Mouse (Mus musculus) midbrain, embryonic 15.5 days (tissue): ENCODE measurements at regions not wholly inside any gene's neighbourhood (a gene's known extent, or its start where the extent isn't known, plus 50 kb on each side); places are given as distances from the start of the nearest gene placed in this dataset.

Source experiments
- ATAC-seq: fragments of 200-750 bp; cut with Nextera tagmentation; replicated peaks from 2 replicates; pipeline ENCODE4 v1.8.0; 2017; ENCODE audit warnings: moderate TSS enrichment
- H3K27ac ChIP-seq: fragments of 300-500 bp; sonication (generic); 2 replicates; pipeline ENCODE4 v1.5.1; 2015; ENCODE audit warnings: mild to moderate bottlenecking, inconsistent platforms
- H3K27me3 ChIP-seq: fragments of 300-500 bp; sonication (generic); replicated peaks from 2 replicates; pipeline ENCODE4 v1.6.1; 2015; ENCODE audit warnings: inconsistent platforms
- H3K36me3 ChIP-seq: fragments of 300-500 bp; sonication (generic); replicated peaks from 2 replicates; pipeline ENCODE4 v1.6.1; 2015; ENCODE audit warnings: inconsistent platforms
- H3K4me1 ChIP-seq: fragments of 300-500 bp; sonication (generic); 2 replicates; pipeline ENCODE4 v1.6.1; 2015; ENCODE audit warnings: inconsistent platforms
- H3K4me2 ChIP-seq: fragments of 300-500 bp; sonication (generic); 2 replicates; pipeline ENCODE4 v1.6.1; 2015; ENCODE audit warnings: inconsistent platforms, mild to moderate bottlenecking, moderate library complexity
- H3K4me3 ChIP-seq: fragments of 300-500 bp; sonication (generic); 2 replicates; pipeline ENCODE4 v1.5.1; 2015; ENCODE audit warnings: mild to moderate bottlenecking, inconsistent platforms
- H3K9ac ChIP-seq: fragments of 300-500 bp; sonication (generic); 2 replicates; pipeline ENCODE4 v1.6.1; 2015; ENCODE audit warnings: mild to moderate bottlenecking, inconsistent platforms
- H3K9me3 ChIP-seq: fragments of 300-500 bp; sonication (generic); 2 replicates; pipeline ENCODE4 v1.6.1; 2016; ENCODE audit warnings: inconsistent platforms
- WGBS: fragments of 180-500 bp; shearing (Covaris S2); methylation state at CpG from one replicate; pipeline ENCODE4 v1.1.7; 2015; ENCODE audit warnings: mixed read lengths; 5-methylcytosine and 5-hydroxymethylcytosine counted together

DNA sequence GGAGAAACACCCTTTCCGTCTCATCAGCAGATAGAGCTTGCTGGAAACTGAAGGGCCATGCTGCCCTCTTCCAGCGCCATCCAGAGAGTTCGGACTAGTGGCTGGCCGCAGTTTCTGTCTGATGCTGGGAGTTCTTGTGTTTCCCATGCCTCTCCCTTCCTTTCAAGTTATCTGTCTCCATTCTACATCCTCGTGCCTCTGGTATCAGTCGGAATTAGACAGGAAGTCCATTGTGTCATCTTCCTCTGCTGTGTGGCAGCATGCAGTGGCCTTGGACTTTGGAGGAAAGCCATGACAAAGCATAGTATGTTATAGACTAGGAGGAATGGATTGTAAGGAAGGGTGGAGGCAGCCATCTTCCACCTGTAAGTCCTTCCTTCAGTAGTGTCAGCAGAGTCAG is 201.4 kb downstream of the Tex29 start:
- H3K36me3 ChIP-seq = no peaks in the 10 kb centered on the region
- no peak overlapping the region for H3K9ac ChIP-seq
- H3K4me1 ChIP-seq = no peaks in the 10 kb centered on the region
- H3K27ac ChIP-seq = no peak overlapping the region
- no peak for ATAC-seq
- WGBS = 63% methylated on average over 6 of the region's 6 CpGs
- H3K4me3 ChIP-seq = no peak overlapping the region
- 0 out of 2 replicates have a peak, but pooled peaks cover 5% of the 10 kb centered on the region for H3K27me3 ChIP-seq
- no peaks in the 10 kb centered on the region for H3K9me3 ChIP-seq
- no peak overlapping the region for H3K4me2 ChIP-seq

DNA sequence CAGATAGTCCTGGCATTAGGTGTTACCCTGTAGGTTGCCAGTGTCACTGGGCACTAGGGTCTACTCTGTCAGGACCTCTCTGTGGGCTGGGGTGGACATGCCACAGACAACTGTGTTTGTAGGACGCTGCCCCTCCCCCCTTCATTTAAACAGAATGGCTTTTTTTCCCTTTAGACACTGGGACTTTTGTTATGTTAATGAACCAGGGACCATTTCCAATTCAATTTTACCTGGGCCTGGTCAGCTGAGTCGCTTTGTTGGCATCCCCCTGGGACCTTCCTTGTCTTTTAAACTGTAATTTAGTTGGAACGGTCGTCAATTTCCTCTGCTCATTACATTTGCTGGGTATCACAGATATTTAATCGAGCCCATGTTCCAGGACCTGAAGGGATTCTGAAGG is 210.6 kb downstream of the Tex29 start:
- Histone ChIP-seq H3K4me1 (peaks cover 16% of the 10 kb centered on the region), H3K36me3 (no peaks in the 10 kb centered on the region), H3K27ac (no peak overlapping the region), H3K9me3 (no peaks in the 10 kb centered on the region), H3K9ac (no peak overlapping the region), H3K27me3 (no peaks in the 10 kb centered on the region; the same call in 1 of the 2 replicates), H3K4me3 (no peak overlapping the region), H3K4me2 (no peak overlapping the region)
- no peak for ATAC-seq
- WGBS = 8% methylated on average over 5 of the region's 5 CpGs

DNA sequence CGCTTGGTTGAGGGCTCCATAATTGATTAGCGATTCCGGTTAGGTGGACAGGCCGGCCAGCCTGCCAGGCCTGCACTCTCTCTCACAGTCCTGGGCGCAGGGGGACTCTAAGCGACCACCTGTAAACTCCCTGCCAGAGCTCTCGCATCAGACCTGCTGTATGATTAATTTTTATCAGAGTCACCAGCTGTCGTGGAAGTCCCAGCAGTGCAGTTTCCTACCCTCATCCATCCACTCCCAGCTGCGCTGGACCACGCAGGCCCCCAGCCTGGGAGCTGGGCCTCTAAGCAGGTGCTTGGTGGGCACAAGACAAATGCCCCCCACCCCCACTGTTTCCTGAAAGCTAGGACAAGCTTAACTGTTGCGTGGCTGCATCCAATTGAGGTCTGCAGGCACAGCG is 211.1 kb downstream of the Tex29 start:
- H3K9ac ChIP-seq = no peak overlapping the region
- 19% methylated on average over 12 of the region's 12 CpGs for WGBS
- no peaks in the 10 kb centered on the region for H3K36me3 ChIP-seq
- no peaks in the 10 kb centered on the region for H3K9me3 ChIP-seq
- H3K4me3 ChIP-seq = no peak overlapping the region
- H3K27ac ChIP-seq = no peak overlapping the region
- H3K4me2 ChIP-seq = no peak overlapping the region
- H3K27me3 ChIP-seq = no peaks in the 10 kb centered on the region; the same call in 1 of the 2 replicates
- ATAC-seq = peak; percentile 53; the same call in 1 of the 2 replicates
- H3K4me1 ChIP-seq = peaks cover 16% of the 10 kb centered on the region

- no peaks in the 10 kb centered on the region; the same call in 1 of the 2 replicates for H3K27me3 ChIP-seq
- WGBS = 92% methylated on average over 9 of the region's 9 CpGs
- H3K4me2 ChIP-seq = no peak overlapping the region
- H3K4me3 ChIP-seq = no peak overlapping the region
- H3K9ac ChIP-seq = no peak overlapping the region
- no peaks in the 10 kb centered on the region for H3K36me3 ChIP-seq
- ATAC-seq = no peak
- H3K9me3 ChIP-seq = no peaks in the 10 kb centered on the region
- no peak overlapping the region for H3K27ac ChIP-seq
- peaks cover 15% of the 10 kb centered on the region for H3K4me1 ChIP-seq
Measured at GRCm38 (mm10) chr8:12055931-12056330, 215.7 kb downstream of the Tex29 start.

DNA sequence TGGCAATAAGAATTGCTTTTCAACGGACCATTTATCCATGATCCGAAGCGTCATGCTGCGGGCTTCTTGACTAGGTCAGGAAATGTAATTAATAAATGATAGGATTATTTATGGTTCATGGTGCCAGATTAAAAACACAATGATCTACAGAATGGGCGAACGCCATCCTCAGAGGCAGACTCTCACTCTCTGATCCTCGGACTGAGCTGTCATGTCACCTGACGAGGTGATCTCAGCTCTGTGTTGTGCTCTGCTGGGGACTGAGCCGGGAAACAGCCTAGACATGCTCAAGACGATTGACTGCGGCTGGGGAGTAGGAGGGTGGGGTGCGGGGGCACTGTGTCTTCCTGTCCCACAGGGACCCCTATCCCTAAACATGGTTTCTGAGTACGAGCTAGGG is 217.4 kb upstream of the A230072I06Rik start:
- 25% methylated on average over 13 of the region's 13 CpGs for WGBS
- Histone ChIP-seq H3K4me1 (peaks cover 22% of the 10 kb centered on the region), H3K9ac (no peak overlapping the region), H3K4me3 (no peak overlapping the region), H3K27ac (no peak overlapping the region), H3K27me3 (peaks cover 6% of the 10 kb centered on the region; the same call in 1 of the 2 replicates), H3K9me3 (no peaks in the 10 kb centered on the region), H3K36me3 (no peaks in the 10 kb centered on the region), H3K4me2 (peak overlapping the region; percentile 16; the same call in 1 of the 2 replicates)
- peak; percentile 83 for ATAC-seq

DNA sequence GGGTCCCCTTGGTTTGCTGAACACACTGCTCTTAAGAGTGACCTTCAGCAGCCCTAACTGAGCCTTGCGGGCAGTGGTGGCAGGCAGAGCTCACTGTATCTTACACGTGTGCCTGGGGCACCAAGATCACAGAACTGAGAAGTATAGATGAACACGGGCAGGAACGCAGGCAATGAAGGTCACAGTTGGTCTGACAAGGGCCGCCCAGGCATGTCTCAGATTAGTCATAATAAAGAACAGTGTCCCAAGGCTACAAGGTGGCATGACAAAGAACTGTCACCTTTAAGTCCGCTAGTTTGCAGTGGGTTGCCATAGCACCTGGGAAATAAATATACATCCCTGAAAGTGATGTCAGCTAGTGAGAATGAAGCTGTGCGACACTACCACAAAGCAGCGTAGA is 215.9 kb upstream of the A230072I06Rik start:
- H3K4me3 ChIP-seq = no peak overlapping the region
- H3K27me3 ChIP-seq = peaks cover 6% of the 10 kb centered on the region; the same call in 1 of the 2 replicates
- no peak; the same call in 1 of the 2 replicates for ATAC-seq
- H3K4me1 ChIP-seq = peaks cover 22% of the 10 kb centered on the region
- no peak overlapping the region for H3K4me2 ChIP-seq
- 66% methylated on average over 8 of the region's 8 CpGs for WGBS
- no peaks in the 10 kb centered on the region for H3K36me3 ChIP-seq
- no peak overlapping the region for H3K27ac ChIP-seq
- H3K9ac ChIP-seq = no peak overlapping the region
- no peaks in the 10 kb centered on the region for H3K9me3 ChIP-seq

- H3K36me3 ChIP-seq = no peaks in the 10 kb centered on the region
- WGBS = 80% methylated on average over 7 of the region's 7 CpGs
- H3K27ac ChIP-seq = no peak overlapping the region
- no peak overlapping the region for H3K4me2 ChIP-seq
- H3K4me1 ChIP-seq = peaks cover 22% of the 10 kb centered on the region
- H3K27me3 ChIP-seq = peaks cover 6% of the 10 kb centered on the region; the same call in 1 of the 2 replicates
- H3K9me3 ChIP-seq = no peaks in the 10 kb centered on the region
- ATAC-seq = no peak
- no peak overlapping the region for H3K4me3 ChIP-seq
- H3K9ac ChIP-seq = no peak overlapping the region
Measured at GRCm38 (mm10) chr8:12064664-12065063, 214.0 kb upstream of the A230072I06Rik start.

GRCm38 (mm10) chr8:12066454-12066853 is 212.2 kb upstream of the A230072I06Rik start:
- no peak overlapping the region for H3K4me2 ChIP-seq
- peaks cover 12% of the 10 kb centered on the region for H3K4me1 ChIP-seq
- ATAC-seq = no peak
- no peaks in the 10 kb centered on the region for H3K36me3 ChIP-seq
- peaks cover 6% of the 10 kb centered on the region; the same call in 1 of the 2 replicates for H3K27me3 ChIP-seq
- no peak overlapping the region for H3K27ac ChIP-seq
- no peak overlapping the region for H3K4me3 ChIP-seq
- no peak overlapping the region for H3K9ac ChIP-seq
- 82% methylated on average over 10 of the region's 10 CpGs for WGBS
- H3K9me3 ChIP-seq = no peaks in the 10 kb centered on the region

GRCm38 (mm10) chr8:12073311-12073999 is 205.2 kb upstream of the A230072I06Rik start:
- no peaks in the 10 kb centered on the region for H3K27me3 ChIP-seq
- WGBS = 72% methylated on average over 6 of the region's 6 CpGs

GRCm38 (mm10) chr8:12075943-12076342 is 202.7 kb upstream of the A230072I06Rik start:
- no peak for ATAC-seq
- Histone ChIP-seq H3K27ac (no peak overlapping the region), H3K4me2 (no peak overlapping the region), H3K4me1 (0 out of 2 replicates have a peak, but pooled peaks cover 3% of the 10 kb centered on the region), H3K9ac (no peak overlapping the region), H3K27me3 (no peaks in the 10 kb centered on the region), H3K4me3 (no peak overlapping the region), H3K9me3 (no peaks in the 10 kb centered on the region), H3K36me3 (no peaks in the 10 kb centered on the region)
- WGBS = 84% methylated on average over 3 of the region's 3 CpGs

More at GRCm38 (mm10) chr8:12073311-12073999, 205.2 kb upstream of the A230072I06Rik start:
- Histone ChIP-seq H3K9ac (no peak overlapping the region), H3K36me3 (no peaks in the 10 kb centered on the region), H3K4me1 (no peaks in the 10 kb centered on the region), H3K4me2 (no peak overlapping the region), H3K9me3 (no peaks in the 10 kb centered on the region), H3K27ac (no peak overlapping the region), H3K4me3 (no peak overlapping the region)
- no peak for ATAC-seq

DNA sequence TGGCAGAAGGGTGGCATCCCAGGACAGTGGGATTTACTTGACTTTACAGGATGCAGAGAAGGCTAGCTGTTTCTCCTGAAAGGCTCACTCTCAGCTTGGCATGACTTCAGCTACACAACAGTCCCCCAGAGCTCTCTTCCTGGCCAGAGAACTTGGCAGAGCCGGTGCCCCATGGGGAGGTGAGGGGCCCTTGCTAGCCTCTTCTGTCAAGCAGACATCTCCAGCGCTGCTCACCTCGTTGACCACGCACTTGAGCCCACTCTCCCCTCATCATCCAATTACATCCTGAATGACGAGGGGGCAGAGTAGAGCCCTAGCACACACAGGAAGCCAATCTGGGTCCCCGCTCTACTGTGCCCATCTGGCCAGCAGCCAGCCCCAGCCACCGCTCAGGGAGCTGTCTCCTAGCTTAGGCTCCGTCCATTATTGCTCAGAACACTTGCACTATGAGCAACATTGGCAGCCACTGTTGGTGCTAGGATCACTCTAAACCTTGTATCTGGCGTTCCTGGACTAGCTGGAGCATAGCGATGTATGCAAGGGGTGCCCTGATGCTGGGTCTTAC is 201.7 kb upstream of the A230072I06Rik start:
- Histone ChIP-seq H3K4me2 (no peak overlapping the region), H3K36me3 (no peaks in the 10 kb centered on the region), H3K27ac (no peak overlapping the region), H3K27me3 (no peaks in the 10 kb centered on the region), H3K9ac (no peak overlapping the region), H3K4me1 (0 out of 2 replicates have a peak, but pooled peaks cover 3% of the 10 kb centered on the region), H3K9me3 (no peaks in the 10 kb centered on the region), H3K4me3 (no peak overlapping the region)
- ATAC-seq = no peak; the same call in 1 of the 2 replicates
- WGBS = 71% methylated on average over 10 of the region's 10 CpGs

DNA sequence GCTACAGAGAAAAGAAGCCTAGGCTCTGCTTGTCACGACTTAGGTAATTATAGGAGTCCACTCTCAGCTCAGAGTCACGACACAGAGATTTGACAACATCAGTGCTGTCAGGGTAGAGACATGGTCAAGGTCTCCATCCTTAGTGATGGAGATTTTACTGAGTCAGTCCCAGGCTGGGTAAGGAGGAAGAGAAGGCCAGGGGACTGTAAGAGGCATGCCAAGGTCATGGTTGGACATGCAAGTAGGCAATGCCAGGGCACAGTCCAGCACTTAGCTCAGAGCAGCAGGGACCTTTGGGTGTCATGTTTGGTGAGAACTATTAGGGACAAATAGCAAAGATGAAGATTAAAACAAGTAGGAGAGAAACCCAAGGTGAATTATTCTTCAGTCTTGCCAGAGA is 200.7 kb upstream of the A230072I06Rik start:
- 0 out of 2 replicates have a peak, but pooled peaks cover 3% of the 10 kb centered on the region for H3K4me1 ChIP-seq
- 82% methylated on average over 2 of the region's 2 CpGs for WGBS
- no peak for ATAC-seq
- no peaks in the 10 kb centered on the region for H3K36me3 ChIP-seq
- no peaks in the 10 kb centered on the region for H3K27me3 ChIP-seq
- no peak overlapping the region for H3K27ac ChIP-seq
- no peak overlapping the region for H3K4me3 ChIP-seq
- no peaks in the 10 kb centered on the region for H3K9me3 ChIP-seq
- H3K9ac ChIP-seq = no peak overlapping the region
- no peak overlapping the region for H3K4me2 ChIP-seq
